23 mouse cellular contexts compared by ENCODE assay signal in the genomic region with DNA sequence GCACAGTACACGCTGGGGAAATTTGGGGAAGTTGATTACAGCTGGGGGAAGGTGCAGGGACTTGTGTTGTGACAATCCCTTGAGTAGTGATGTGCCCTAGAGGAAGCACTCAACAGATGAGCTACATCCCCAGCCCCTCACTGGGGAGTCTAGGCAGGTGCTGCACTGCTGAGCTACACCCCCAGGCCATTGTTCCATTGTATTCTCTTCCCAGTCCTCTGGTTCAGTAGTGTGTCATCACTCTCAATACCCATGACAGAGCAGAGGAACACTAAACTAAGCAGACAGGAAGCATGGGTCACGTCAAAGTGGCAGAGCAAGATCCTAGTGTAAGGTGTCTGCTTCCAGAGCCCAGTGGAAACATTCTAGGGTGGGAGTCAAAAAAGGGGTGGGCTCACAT. TPM values are rescaled to one million over a fixed set of nuclear protein-coding genes. Genes with fewer than 3 reads are reported as not detected.
A peak's percentile ranks its signal among the peaks of the same experiment; 100 is the strongest.
DNase-seq lines count a peak whose midpoint lies in the region; ATAC-seq lines count a peak whose summit lies in the region.
"Had no signal": no experiment of that assay in that cellular context is flagged by ENCODE, and none has a peak within 500 bp of the region (broad histone marks: within the 10 kb centered on the region; RNA-seq: fewer than 3 reads in every experiment).

No protein-coding gene starts in this region.

- H3K27ac ChIP-seq in embryonic facial prominence, embryonic 12.5 days: no peak overlapping the region
- no peak overlapping the region for H3K27ac ChIP-seq in embryonic facial prominence, embryonic 10.5 days (replicated peaks)
- H3K27ac ChIP-seq in midbrain, embryonic 13.5 days: no peak overlapping the region
- H3K27ac ChIP-seq in midbrain, embryonic 11.5 days (ENCODE audit: low read depth, low read length): no peak overlapping the region
- H3K27ac ChIP-seq: heart, embryonic 13.5 days; kidney, embryonic 15.5 days; limb, embryonic 15.5 days; liver, embryonic 14.5 days; midbrain, embryonic 12.5 days; neural tube, embryonic 12.5 days had no signal

- no peaks in the 10 kb centered on the region for H3K4me1 ChIP-seq in embryonic facial prominence, embryonic 12.5 days
- H3K4me1 ChIP-seq in embryonic facial prominence, embryonic 10.5 days: no peaks in the 10 kb centered on the region; the same call in 1 of the 2 replicates
- peaks cover 21% of the 10 kb centered on the region for H3K4me1 ChIP-seq in megakaryocyte, embryonic 14.5 days
- H3K4me1 ChIP-seq in midbrain, embryonic 13.5 days (replicated peaks): no peaks in the 10 kb centered on the region
- no peaks in the 10 kb centered on the region for H3K4me1 ChIP-seq in midbrain, embryonic 11.5 days (ENCODE audit: control insufficient read depth, insufficient read depth, low read length)
- H3K4me1 ChIP-seq: kidney, embryonic 15.5 days; midbrain, embryonic 12.5 days; neural tube, embryonic 12.5 days had no signal

- H3K4me3 ChIP-seq in embryonic facial prominence, embryonic 12.5 days: no peak overlapping the region
- H3K4me3 ChIP-seq in embryonic facial prominence, embryonic 10.5 days: no peak overlapping the region
- H3K4me3 ChIP-seq in megakaryocyte, embryonic 14.5 days (replicated peaks): peak overlapping the region; percentile 46
- no peak overlapping the region for H3K4me3 ChIP-seq in midbrain, embryonic 13.5 days (replicated peaks)
- H3K4me3 ChIP-seq in midbrain, embryonic 11.5 days (ENCODE audit: low read depth, low read length): no peak overlapping the region
- H3K4me3 ChIP-seq: heart, embryonic 13.5 days; kidney, embryonic 15.5 days; limb, embryonic 15.5 days; midbrain, embryonic 12.5 days; neural tube, embryonic 12.5 days had no signal

- H3K27me3 ChIP-seq in embryonic facial prominence, embryonic 12.5 days: no peaks in the 10 kb centered on the region
- H3K27me3 ChIP-seq in embryonic facial prominence, embryonic 10.5 days (replicated peaks; ENCODE audit: low read depth, poor library complexity, severe bottlenecking): no peaks in the 10 kb centered on the region; the same call in 1 of the 2 replicates
- peaks cover 1% of the 10 kb centered on the region for H3K27me3 ChIP-seq in megakaryocyte, embryonic 14.5 days (replicated peaks)
- H3K27me3 ChIP-seq in midbrain, embryonic 13.5 days: 0 out of 2 replicates have a peak, but pooled peaks cover 4% of the 10 kb centered on the region
- no peaks in the 10 kb centered on the region for H3K27me3 ChIP-seq in midbrain, embryonic 11.5 days (ENCODE audit: control insufficient read depth, insufficient read depth, low read length)
- H3K27me3 ChIP-seq: heart, embryonic 13.5 days; kidney, embryonic 15.5 days; limb, embryonic 15.5 days; neural tube, embryonic 12.5 days had no signal

- no peak overlapping the region for H3K4me2 ChIP-seq in embryonic facial prominence, embryonic 12.5 days (replicated peaks)
- no peak overlapping the region for H3K4me2 ChIP-seq in midbrain, embryonic 13.5 days (replicated peaks)
- H3K4me2 ChIP-seq in midbrain, embryonic 11.5 days: no peak overlapping the region
- H3K4me2 ChIP-seq: heart, embryonic 13.5 days; kidney, embryonic 15.5 days; limb, embryonic 15.5 days; lung, embryonic 14.5 days; midbrain, embryonic 12.5 days; neural tube, embryonic 12.5 days had no signal

- H3K9me3 ChIP-seq in embryonic facial prominence, embryonic 12.5 days: no peaks in the 10 kb centered on the region
- H3K9me3 ChIP-seq in embryonic facial prominence, embryonic 10.5 days: no peaks in the 10 kb centered on the region
- H3K9me3 ChIP-seq in megakaryocyte, embryonic 14.5 days: no peaks in the 10 kb centered on the region
- no peaks in the 10 kb centered on the region for H3K9me3 ChIP-seq in midbrain, embryonic 13.5 days
- H3K9me3 ChIP-seq in midbrain, embryonic 11.5 days (ENCODE audit: control insufficient read depth, low read length): no peaks in the 10 kb centered on the region
- H3K9me3 ChIP-seq: heart, embryonic 13.5 days; kidney, embryonic 15.5 days; limb, embryonic 15.5 days; midbrain, embryonic 12.5 days; neural tube, embryonic 12.5 days had no signal

- H3K36me3 ChIP-seq in embryonic facial prominence, embryonic 12.5 days: peaks cover 12% of the 10 kb centered on the region
- H3K36me3 ChIP-seq in embryonic facial prominence, embryonic 10.5 days (replicated peaks): peaks cover 21% of the 10 kb centered on the region
- peaks cover 10% of the 10 kb centered on the region for H3K36me3 ChIP-seq in megakaryocyte, embryonic 14.5 days (replicated peaks; ENCODE audit: low read length)
- H3K36me3 ChIP-seq in midbrain, embryonic 13.5 days: peaks cover 10% of the 10 kb centered on the region
- no peaks in the 10 kb centered on the region; the same call in 1 of the 2 replicates for H3K36me3 ChIP-seq in midbrain, embryonic 11.5 days (ENCODE audit: control insufficient read depth, insufficient read depth, low read length)

- peak; percentile 31; the same call in 1 of the 2 replicates for ATAC-seq in embryonic facial prominence, embryonic 12.5 days (ENCODE audit: insufficient number of reproducible peaks, insufficient read depth, low FRiP score, low TSS enrichment)
- no peak for ATAC-seq in midbrain, embryonic 13.5 days
- no peak for ATAC-seq in midbrain, embryonic 11.5 days (ENCODE audit: low FRiP score)
- ATAC-seq: forebrain, embryonic 16.5 days had no signal

- DNase-seq in embryonic facial prominence, embryonic 10.5 days (ENCODE audit: low spot score): no peak
- peak; percentile 38 for DNase-seq in CD4-positive helper T cell, adult 2 months (ENCODE audit: low read depth, low spot score)
- peak; percentile 16 for DNase-seq in R1 (ENCODE audit: low read depth, low spot score)
- DNase-seq in kidney, postnatal 4 days: no peak
- DNase-seq in midbrain, embryonic 11.5 days (ENCODE audit: low spot score, missing footprints): no peak
- DNase-seq: cerebellum, adult 18-20 months; cerebellum, postnatal 14 days; gastrocnemius, postnatal 10 days; heart, adult 11 months; heart, postnatal 14 days; kidney, adult 11 months; kidney, postnatal 36 days; lung, embryonic 14.5 days had no signal

- no peak overlapping the region for H3K9ac ChIP-seq in embryonic facial prominence, embryonic 12.5 days
- no peak overlapping the region for H3K9ac ChIP-seq in midbrain, embryonic 13.5 days (replicated peaks)
- no peak overlapping the region for H3K9ac ChIP-seq in midbrain, embryonic 11.5 days (ENCODE audit: low read length)
- H3K9ac ChIP-seq: heart, embryonic 13.5 days; kidney, embryonic 15.5 days; limb, embryonic 15.5 days; liver, embryonic 14.5 days; lung, embryonic 14.5 days; midbrain, embryonic 12.5 days; neural tube, embryonic 12.5 days had no signal

- 58% methylated on average over 2 of the region's 2 CpGs for WGBS in embryonic facial prominence, embryonic 12.5 days
- 50% methylated on average over 2 of the region's 2 CpGs for WGBS in embryonic facial prominence, embryonic 10.5 days
- 64% methylated on average over 2 of the region's 2 CpGs for WGBS in midbrain, embryonic 13.5 days
- whole genome bisulfite sequencing in midbrain, embryonic 11.5 days: 73% methylated on average over 2 of the region's 2 CpGs

RNA-seq across cellular contexts. Expression of gene Ccne1, which starts 14.2 kb away (rescaled TPM):
- polyA plus RNA-seq in embryonic facial prominence, embryonic 12.5 days (2016; fragmentation: Nextera tagmentation; extraction: Ambion mirVana): 73.4 and 75.3 TPM in 2 replicates
- polyA plus RNA-seq in embryonic facial prominence, embryonic 10.5 days (2016; fragmentation: Nextera tagmentation; extraction: Ambion mirVana): 130 and 134 TPM in 2 replicates
- 5.8 and 5.9 TPM in 2 replicates for polyA plus RNA-seq in megakaryocyte, embryonic 14.5 days (2012; ENCODE audit: insufficient read depth, low replicate concordance)
- 15.7 and 17.6 TPM in 2 replicates for polyA plus RNA-seq in midbrain, embryonic 13.5 days (2015; fragmentation: Nextera tagmentation; extraction: Ambion mirVana)
- 55.1 and 55.6 TPM in 2 replicates for polyA plus RNA-seq in midbrain, embryonic 11.5 days (2014; fragmentation: Nextera tagmentation; extraction: Ambion mirVana)

Comparison
In these comparisons a context has a peak if more than half of its experiments do, and no peak if none do; other contexts are left out.
1. DNase-seq: peak in CD4-positive helper T cell, adult 2 months (single experiment) and R1 (single experiment); none in embryonic facial prominence, embryonic 10.5 days (single experiment), kidney, postnatal 4 days (0 of 2) and midbrain, embryonic 11.5 days (single experiment).